Mouse (Mus musculus) gastrocnemius, postnatal 4 days (tissue): ENCODE measurements around the gene Gm49361. TPM values are rescaled to one million over a fixed set of nuclear protein-coding genes. Genes with fewer than 3 reads are reported as not detected.
A peak's percentile ranks its signal among the peaks of the same experiment; 100 is the strongest.
"Not testable (repeated sequence)": the region's sequence is repeated elsewhere in the genome, so short reads cannot be mapped to it uniquely, and the experiment has no call there.

Source experiments
- DNase-seq, 2 experiments: peaks; one replicate each; pipeline ENCODE4 v3.0.0; 2021 to 2022; ENCODE audit warnings: low spot score in 2 of 2, mixed read lengths in 2 of 2
- total RNA-seq, 2 experiments: library from RNA; stranded (reverse); gene quantifications; 2 replicates each; pipeline ENCODE4 v1.2.3; 2021

Gene Gm49361
- total RNA-seq, 2 experiments from 2014 or later: 1.9 TPM; not detected in 1

DNA sequence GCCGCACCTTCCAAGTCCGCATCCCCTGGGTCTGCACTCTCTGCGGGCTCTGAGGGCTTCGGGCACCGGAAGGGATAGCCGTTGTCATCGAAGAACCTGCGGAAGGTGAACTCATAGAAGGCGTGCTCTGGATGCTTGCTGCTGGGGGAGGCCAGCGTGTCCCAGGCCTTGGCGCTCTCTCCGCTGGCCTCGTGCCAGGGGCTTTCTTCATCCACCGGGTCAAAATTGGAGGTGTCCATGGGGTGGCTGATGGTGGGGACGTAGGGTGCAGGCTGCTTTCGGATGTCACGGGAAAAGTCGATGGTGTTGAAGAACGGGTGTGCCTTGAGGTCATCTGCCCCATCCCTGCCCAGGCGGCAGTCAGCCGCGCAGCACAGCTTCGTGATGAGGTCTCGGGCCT is 54.6 kb downstream of the Gm49361 start:
- no peak for DNase-seq

DNA sequence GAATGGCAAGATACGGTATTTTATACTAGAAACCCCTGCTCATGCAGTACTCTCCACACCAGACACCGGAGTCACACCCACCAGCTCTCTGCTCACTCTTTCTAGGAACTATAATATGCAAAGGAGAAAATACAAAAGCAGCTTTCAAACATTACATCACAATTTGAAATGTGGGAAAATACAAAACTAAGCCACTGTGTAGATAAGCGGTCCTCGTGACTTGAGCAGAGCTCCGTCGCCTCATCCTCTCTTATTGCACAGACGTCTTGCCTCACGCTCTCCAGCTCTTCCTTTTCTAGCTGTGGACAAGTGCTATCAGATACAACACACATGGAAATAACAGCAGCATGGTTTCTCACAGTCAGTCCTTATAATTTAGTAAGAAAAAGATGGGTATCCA is 55.2 kb downstream of the Gm49361 start:
- no peak for DNase-seq

DNA sequence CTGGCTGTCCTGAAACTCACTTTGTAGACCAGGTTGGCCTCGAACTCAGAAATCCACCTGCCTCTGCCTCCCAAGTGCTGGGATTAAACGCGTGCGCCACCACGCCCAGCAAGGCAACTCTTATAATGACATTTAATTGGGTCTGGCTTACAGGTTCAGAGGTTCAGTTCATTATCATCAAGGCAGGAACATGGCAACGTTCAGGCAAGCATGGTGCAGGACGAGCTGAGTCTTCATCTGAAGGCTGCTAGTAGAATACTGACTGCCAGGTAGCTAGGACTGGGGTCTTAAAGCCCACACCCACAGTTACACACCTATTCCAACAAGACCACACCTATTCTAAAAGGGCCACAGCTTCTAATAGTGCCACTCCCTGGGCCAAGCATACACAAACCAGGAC is 57.8 kb downstream of the Gm49361 start:
- DNase-seq: not testable (repeated sequence)

GRCm38 (mm10) chr14:57687441-57687840 is 58.5 kb downstream of the Gm49361 start:
- no peak for DNase-seq

- no peak for DNase-seq
These were observed 59.3 kb downstream of the Gm49361 start for GRCm38 (mm10) chr14:57686647-57687046.

- DNase-seq: peak in 1 of 2 experiments; percentile 69
These were observed 61.3 kb downstream of the Gm49361 start for GRCm38 (mm10) chr14:57684579-57684978.

- DNase-seq: no peak
These were observed 63.2 kb downstream of the Gm49361 start for GRCm38 (mm10) chr14:57682751-57683150.

DNA sequence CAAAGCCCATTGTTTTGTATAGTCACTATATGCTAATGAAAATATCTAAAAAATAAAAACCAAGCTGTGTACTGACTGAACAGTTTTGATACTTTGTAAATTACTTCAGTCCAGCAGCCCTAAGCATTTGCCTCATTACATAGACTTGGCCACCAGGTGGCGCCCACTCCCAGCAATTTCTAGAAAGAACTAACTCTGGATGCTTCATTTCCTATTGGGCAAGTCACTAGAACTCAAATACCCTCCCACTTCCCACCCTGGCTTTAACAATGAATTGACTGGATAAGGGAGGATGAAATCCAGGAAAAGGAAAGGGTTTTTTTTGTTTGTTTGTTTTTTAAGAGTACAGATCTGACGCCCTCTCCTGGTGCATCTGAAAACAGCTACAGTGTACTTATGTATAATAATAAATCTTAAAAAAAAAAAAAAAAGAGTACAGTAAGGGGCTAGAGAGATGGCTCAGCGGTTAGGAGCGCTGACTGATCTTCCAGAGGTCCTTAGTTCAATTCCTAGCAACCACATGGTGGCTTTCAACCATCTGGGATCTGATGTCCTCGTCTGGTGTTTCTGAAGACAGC is 65.9 kb downstream of the Gm49361 start:
- DNase-seq: peak; percentile 73 to 80

DNA sequence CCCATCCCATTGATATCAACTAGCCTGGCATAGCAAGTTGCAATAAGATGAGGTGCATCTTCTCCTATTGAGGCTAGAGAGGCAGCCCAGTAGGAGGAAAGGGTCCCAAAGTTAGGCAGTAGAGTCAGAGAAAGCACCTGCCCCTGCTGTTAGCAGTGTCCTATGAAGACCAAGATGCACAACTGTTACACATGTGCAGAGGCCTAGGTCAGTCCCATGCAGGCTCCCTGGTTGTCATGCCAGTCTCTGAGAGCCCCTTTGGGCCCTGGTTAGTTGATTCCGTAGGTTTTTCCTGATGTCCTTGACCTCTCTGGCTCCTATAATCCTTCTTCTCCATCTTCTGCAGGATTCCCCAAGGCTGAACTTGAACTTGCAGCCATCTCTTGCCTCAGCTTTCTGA is 66.4 kb downstream of the Gm49361 start:
- no peak for DNase-seq

GRCm38 (mm10) chr14:57675481-57675880 is 70.4 kb downstream of the Gm49361 start:
- no peak for DNase-seq

GRCm38 (mm10) chr14:57665628-57665950 is 80.3 kb downstream of the Gm49361 start:
- no peak for DNase-seq

DNA sequence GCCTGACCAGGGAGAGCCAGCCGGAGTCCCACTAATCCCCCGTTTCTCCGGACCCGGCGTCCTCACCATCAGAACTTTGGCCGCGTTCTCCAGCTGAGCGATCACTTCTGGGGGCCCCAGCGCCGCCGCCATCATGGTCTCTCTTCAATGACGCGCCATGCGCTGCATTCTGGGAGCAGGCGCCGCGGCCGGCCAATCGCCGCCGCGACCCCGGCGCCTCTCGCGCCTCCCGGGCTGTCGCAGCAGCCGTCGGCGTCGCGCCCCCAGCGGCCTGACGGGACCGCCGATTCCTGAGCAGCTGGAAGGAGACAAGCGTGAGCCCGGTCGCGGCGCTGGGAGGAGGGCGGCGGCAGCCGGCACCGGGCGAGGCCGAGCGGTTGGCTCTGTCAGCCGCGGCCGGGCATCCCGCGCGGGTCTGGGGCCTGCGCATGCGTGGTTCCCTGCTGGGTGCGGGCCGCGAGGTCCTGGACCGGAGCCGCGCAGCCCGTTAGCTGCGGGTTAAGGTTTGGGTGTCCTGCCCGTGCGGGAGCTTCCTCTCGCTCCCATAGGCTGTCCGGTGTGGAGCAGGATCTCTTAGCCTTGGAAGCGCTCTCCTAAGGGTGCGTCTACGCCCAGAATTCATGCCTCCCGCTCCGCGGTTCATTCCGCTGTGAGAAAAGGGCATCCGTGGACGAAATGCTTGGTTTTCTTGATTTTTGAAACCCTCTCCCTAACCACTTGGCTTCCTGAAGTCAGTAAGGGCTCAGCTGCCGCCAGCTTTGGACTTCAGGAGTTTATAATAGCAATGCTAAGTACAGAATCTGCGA is 80.9 kb downstream of the Gm49361 start, which contains the start of gene Xpo4:
TSS of gene Xpo4 (minus strand) at position 609 of the 806 bp plus-strand sequence.
- DNase-seq: peak; percentile 67 to 86

DNA sequence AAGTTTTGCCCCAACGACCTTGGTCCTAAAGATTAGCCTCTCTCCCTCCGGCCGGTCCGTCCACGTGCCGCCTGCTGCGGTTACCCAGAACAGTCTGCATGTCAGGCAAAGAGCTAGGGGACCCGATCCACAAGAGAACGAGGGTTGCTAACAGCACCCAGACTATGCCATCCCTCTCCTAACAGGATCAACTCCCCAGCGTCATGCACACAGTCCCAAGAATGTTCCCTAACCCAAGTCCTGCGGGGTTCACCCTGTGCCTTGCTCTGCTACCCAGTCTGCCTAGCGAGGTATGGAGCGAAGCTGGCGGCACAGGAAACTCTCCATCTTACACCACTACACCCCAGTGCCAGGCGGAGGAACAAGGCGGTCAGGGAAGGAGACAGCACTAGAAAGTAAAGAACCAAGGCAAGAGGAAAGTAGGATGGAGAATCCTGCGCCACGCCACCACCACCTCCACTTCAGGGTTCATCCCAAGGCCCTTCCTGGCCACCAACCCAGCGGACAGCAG is 81.5 kb downstream of the Gm49361 start:
- DNase-seq: peak in 1 of 2 experiments; percentile 24

GRCm38 (mm10) chr14:57663630-57664029 is 82.3 kb downstream of the Gm49361 start:
- DNase-seq: no peak

DNA sequence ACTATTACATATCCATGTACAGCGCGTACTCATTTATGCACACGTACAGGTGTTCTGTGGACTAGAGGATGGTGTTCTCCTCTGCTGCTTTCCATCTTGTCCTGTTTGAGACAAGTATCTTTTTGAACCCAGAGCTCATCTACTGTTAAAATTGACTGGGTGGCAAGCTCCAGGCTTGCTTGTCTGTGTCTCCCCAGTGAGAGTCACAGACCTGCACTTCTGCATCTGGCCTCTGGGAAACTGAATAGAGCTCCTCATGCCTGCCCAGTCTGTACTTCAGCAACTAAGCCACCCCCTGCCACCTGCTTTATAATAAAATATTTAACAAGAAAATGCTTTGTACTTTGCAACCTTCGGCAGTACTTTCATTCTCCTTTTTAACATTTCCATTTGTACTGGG is 87.6 kb downstream of the Gm49361 start:
- no peak for DNase-seq

DNA sequence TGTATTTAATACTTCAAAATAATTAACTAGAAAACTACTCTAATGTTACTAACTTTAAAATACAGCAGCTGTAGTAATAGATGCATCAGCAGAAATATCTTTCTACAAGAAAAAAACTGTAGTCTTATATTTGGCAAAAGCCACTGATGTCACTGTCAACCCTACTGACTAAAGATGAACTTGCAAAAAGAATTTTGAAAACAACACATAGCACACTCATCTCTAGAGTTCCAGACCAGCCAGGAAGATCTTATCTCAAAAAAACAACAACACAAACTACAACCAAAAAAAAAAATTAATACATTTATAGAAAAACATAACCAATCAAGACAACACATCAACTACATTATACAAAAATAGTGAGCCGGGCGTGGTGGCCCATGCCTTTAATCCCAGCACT is 88.4 kb downstream of the Gm49361 start:
- DNase-seq: no peak

DNA sequence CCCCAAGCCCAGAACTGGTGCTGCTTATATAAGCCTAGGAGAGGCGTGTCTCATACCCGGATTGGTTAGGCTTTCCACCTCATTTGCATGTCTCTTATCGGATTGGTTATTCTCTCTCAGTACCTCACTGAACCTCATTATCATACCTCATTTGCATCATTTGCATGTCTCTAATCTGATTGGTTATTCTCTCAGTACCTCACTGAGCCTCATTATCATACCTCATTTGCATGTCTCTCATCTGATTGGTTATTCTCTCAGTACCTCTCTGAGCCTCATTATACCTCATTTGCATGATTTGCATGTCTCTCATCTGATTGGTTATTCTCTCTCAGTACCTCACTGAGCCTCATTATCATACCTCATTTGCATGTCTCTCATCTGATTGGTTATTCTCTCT is 89.4 kb downstream of the Gm49361 start:
- DNase-seq: not testable (repeated sequence)

GRCm38 (mm10) chr14:57649501-57649900 is 96.4 kb downstream of the Gm49361 start:
- DNase-seq: no peak

- DNase-seq: no peak
These were observed 99.7 kb downstream of the Gm49361 start for GRCm38 (mm10) chr14:57646155-57646554.

GRCm38 (mm10) chr14:57639153-57639552 is 106.8 kb downstream of the Gm49361 start:
- no peak for DNase-seq

DNA sequence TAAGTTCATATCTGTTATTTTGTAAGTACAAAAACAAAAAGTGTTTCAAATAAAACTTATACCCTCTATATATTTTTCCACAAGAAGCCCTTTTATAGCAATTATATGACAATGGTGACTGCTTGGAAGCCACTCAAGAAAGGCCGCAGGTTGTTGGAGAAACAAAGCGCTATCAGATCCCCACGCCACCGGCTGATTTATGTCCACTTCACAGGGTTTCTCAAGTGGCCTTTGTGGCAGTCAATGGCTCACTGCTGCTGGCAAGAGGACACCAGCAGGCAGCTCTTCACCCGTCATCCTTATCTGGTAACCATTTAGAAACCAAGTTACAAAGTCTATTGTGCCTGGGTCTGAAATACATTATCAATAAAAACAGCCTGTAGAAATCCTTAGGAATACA is 111.8 kb downstream of the Gm49361 start:
- no peak for DNase-seq

DNA sequence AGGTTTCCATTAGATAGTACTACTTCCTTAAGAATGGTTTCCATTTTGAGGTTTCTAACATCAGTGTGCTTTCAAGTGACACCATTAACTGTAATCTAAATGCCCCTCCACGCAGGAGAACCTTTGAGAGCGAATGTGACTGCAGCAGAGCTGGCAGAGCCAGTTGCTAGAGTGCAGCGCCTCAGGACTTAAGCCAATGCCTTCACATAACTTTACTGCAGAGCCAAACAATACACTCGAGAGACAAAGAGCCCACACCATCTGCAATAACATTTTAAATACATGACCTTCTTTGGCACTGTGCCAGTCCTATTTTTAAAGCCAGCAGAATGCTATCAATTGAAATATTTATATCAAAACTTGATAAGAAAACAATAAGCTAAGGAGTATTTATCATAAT is 116.3 kb downstream of the Gm49361 start:
- no peak for DNase-seq

GRCm38 (mm10) chr14:57622934-57623333 is 123.0 kb downstream of the Gm49361 start:
- DNase-seq: no peak
